Mouse (Mus musculus): Measurements from ENCODE around the gene Astl. TPM values are rescaled to one million over a fixed set of nuclear protein-coding genes. Genes with fewer than 3 reads are reported as not detected.

Astl gene
- total and polyA plus RNA-seq, 2 experiments from 2014 or later: not detected

GRCm38 (mm10) chr2:127332807-127333570 is 5.5 kb upstream of the Astl start:
- no peak overlapping the region for H3K4me2 ChIP-seq (ENCODE audit: low read depth, low read length, poor library complexity, severe bottlenecking)
- no peaks in the 10 kb centered on the region for H3K9me3 ChIP-seq (ENCODE audit: low read length)
- WGBS: 78% methylated on average over 14 of the region's 14 CpGs
- no peaks in the 10 kb centered on the region for H3K36me3 ChIP-seq (ENCODE audit: insufficient read depth, low read length)
- ATAC-seq (ENCODE audit: low FRiP score) (no peak), DNase-seq (ENCODE audit: low spot score) (no peak)
- no peak overlapping the region for H3K4me3 ChIP-seq (ENCODE audit: low read depth, low read length)
- TF ChIP-seq CTCF (IDR thresholded peaks at IDR 0.05): no peak
- H3K27me3 ChIP-seq (ENCODE audit: insufficient read depth, low read length): peaks cover 13% of the 10 kb centered on the region
- no peak overlapping the region for H3K27ac ChIP-seq (ENCODE audit: low read depth, low read length)
- H3K4me1 ChIP-seq (ENCODE audit: insufficient read depth, low read length): no peaks in the 10 kb centered on the region
- no peak overlapping the region for H3K9ac ChIP-seq (replicated peaks; ENCODE audit: low read length, poor library complexity, severe bottlenecking)

- 79% methylated on average over 5 of the region's 5 CpGs for WGBS
- H3K9ac ChIP-seq (replicated peaks; ENCODE audit: low read length, poor library complexity, severe bottlenecking): no peak overlapping the region
Measured at GRCm38 (mm10) chr2:127333945-127334603, 4.4 kb upstream of the Astl start.

GRCm38 (mm10) chr2:127335078-127335541 is 3.3 kb upstream of the Astl start:
- DNase-seq (ENCODE audit: low spot score) (no peak), ATAC-seq (ENCODE audit: low FRiP score) (no peak)
- WGBS: 49% methylated on average over 11 of the region's 11 CpGs
- Histone ChIP-seq H3K36me3 (ENCODE audit: insufficient read depth, low read length) (no peaks in the 10 kb centered on the region), H3K27ac (ENCODE audit: low read depth, low read length) (no peak overlapping the region), H3K27me3 (ENCODE audit: insufficient read depth, low read length) (peaks cover 13% of the 10 kb centered on the region), H3K9ac (replicated peaks; ENCODE audit: low read length, poor library complexity, severe bottlenecking) (no peak overlapping the region), H3K4me3 (ENCODE audit: low read depth, low read length) (no peak overlapping the region), H3K4me1 (ENCODE audit: insufficient read depth, low read length) (no peaks in the 10 kb centered on the region), H3K4me2 (ENCODE audit: low read depth, low read length, poor library complexity, severe bottlenecking) (no peak overlapping the region; the same call in 1 of the 2 replicates), H3K9me3 (ENCODE audit: low read length) (no peaks in the 10 kb centered on the region)
- TF ChIP-seq CTCF (IDR thresholded peaks at IDR 0.05): no peak

More at GRCm38 (mm10) chr2:127333945-127334603, 4.4 kb upstream of the Astl start:
- H3K4me3 ChIP-seq (ENCODE audit: low read depth, low read length): no peak overlapping the region
- H3K27ac ChIP-seq (ENCODE audit: low read depth, low read length): no peak overlapping the region
- TF ChIP-seq CTCF (IDR thresholded peaks at IDR 0.05): no peak
- ATAC-seq (ENCODE audit: low FRiP score) (no peak), DNase-seq (ENCODE audit: low spot score) (no peak)
- H3K4me1 ChIP-seq (ENCODE audit: insufficient read depth, low read length): no peaks in the 10 kb centered on the region
- no peaks in the 10 kb centered on the region for H3K36me3 ChIP-seq (ENCODE audit: insufficient read depth, low read length)
- no peaks in the 10 kb centered on the region for H3K9me3 ChIP-seq (ENCODE audit: low read length)
- peaks cover 13% of the 10 kb centered on the region for H3K27me3 ChIP-seq (ENCODE audit: insufficient read depth, low read length)
- H3K4me2 ChIP-seq (ENCODE audit: low read depth, low read length, poor library complexity, severe bottlenecking): no peak overlapping the region

- no peak for TF ChIP-seq CTCF (IDR thresholded peaks at IDR 0.05)
- no peak within 1 kb of the TSS for H3K27ac ChIP-seq (ENCODE audit: low read depth, low read length)
Measured at GRCm38 (mm10) chr2:127335767-127336496, 2.5 kb upstream of the Astl start, which contains the start of gene Dusp2. TSS of gene Dusp2 (plus strand) at chr2:127336159.

GRCm38 (mm10) chr2:127336497-127336832 is 2.0 kb upstream of the Astl start:
- Histone ChIP-seq H3K4me2 (ENCODE audit: low read depth, low read length, poor library complexity, severe bottlenecking) (peak overlapping the region; percentile 66), H3K9ac (replicated peaks; ENCODE audit: low read length, poor library complexity, severe bottlenecking) (peak overlapping the region; percentile 52), H3K36me3 (ENCODE audit: insufficient read depth, low read length) (no peaks in the 10 kb centered on the region), H3K9me3 (ENCODE audit: low read length) (no peaks in the 10 kb centered on the region), H3K4me3 (ENCODE audit: low read depth, low read length) (peak overlapping the region; percentile 44), H3K27ac (ENCODE audit: low read depth, low read length) (no peak overlapping the region), H3K4me1 (ENCODE audit: insufficient read depth, low read length) (no peaks in the 10 kb centered on the region), H3K27me3 (ENCODE audit: insufficient read depth, low read length) (peaks cover 13% of the 10 kb centered on the region)
- 5% methylated on average over 26 of the region's 33 CpGs for WGBS
- DNase-seq (ENCODE audit: low spot score) (no peak), ATAC-seq (ENCODE audit: low FRiP score) (peak; percentile 17)
- no peak for TF ChIP-seq CTCF (IDR thresholded peaks at IDR 0.05)

More at GRCm38 (mm10) chr2:127335767-127336496, 2.5 kb upstream of the Astl start, which contains the start of gene Dusp2:
- Histone ChIP-seq H3K4me1 (ENCODE audit: insufficient read depth, low read length) (no peaks in the 10 kb centered on the region), H3K27me3 (ENCODE audit: insufficient read depth, low read length) (peaks cover 13% of the 10 kb centered on the region), H3K4me3 (ENCODE audit: low read depth, low read length) (peak within 1 kb of the TSS; percentile 44), H3K4me2 (ENCODE audit: low read depth, low read length, poor library complexity, severe bottlenecking) (peak within 1 kb of the TSS; percentile 66), H3K36me3 (ENCODE audit: insufficient read depth, low read length) (no peaks in the 10 kb centered on the region), H3K9ac (replicated peaks; ENCODE audit: low read length, poor library complexity, severe bottlenecking) (peak within 1 kb of the TSS; percentile 52), H3K9me3 (ENCODE audit: low read length) (no peaks in the 10 kb centered on the region)
- ATAC-seq (ENCODE audit: low FRiP score) (peak; percentile 78), DNase-seq (ENCODE audit: low spot score) (peak; percentile 62)
- under 1% methylated on average over 63 of the region's 76 CpGs for WGBS

Measured in midbrain, postnatal 0 days (tissue).